Mouse (Mus musculus) limb, embryonic 14.5 days (tissue): ENCODE measurements around the gene Msi2. TPM values are rescaled to one million over a fixed set of nuclear protein-coding genes. Genes with fewer than 3 reads are reported as not detected.

ENCODE experiments used
- ATAC-seq: fragments of 200-750 bp; cut with Nextera tagmentation; 2 replicates; pipeline ENCODE4 v1.8.0; 2017; ENCODE audit warnings: low read depth, moderate number of reproducible peaks, moderate TSS enrichment; ENCODE audit not compliant: low FRiP score
- DNase-seq: peaks from one replicate; pipeline ENCODE4 v3.0.0-alpha.2; 2015; ENCODE audit warnings: low spot score
- H3K27ac ChIP-seq: fragments of 300-500 bp; sonication (generic); replicated peaks from 2 replicates; pipeline ENCODE4 v1.5.1; 2014; ENCODE audit warnings: low read depth, mild to moderate bottlenecking, low read length, moderate library complexity, mixed read lengths
- H3K27me3 ChIP-seq: fragments of 300-500 bp; sonication (generic); 2 replicates; pipeline ENCODE4 v1.6.1; 2014; ENCODE audit warnings: low read length, mixed read lengths; ENCODE audit not compliant: control insufficient read depth, insufficient read depth
- H3K36me3 ChIP-seq: fragments of 300-500 bp; sonication (generic); 2 replicates; pipeline ENCODE4 v1.6.1; 2014; ENCODE audit warnings: mild to moderate bottlenecking, low read length, moderate library complexity, mixed read lengths; ENCODE audit not compliant: control insufficient read depth, insufficient read depth
- H3K4me1 ChIP-seq: fragments of 300-500 bp; sonication (generic); 2 replicates; pipeline ENCODE4 v1.6.1; 2014; ENCODE audit warnings: antibody characterized with exemption, low read length, mixed read lengths; ENCODE audit not compliant: control insufficient read depth, insufficient read depth
- H3K4me2 ChIP-seq: fragments of 300-500 bp; sonication (generic); replicated peaks from 2 replicates; pipeline ENCODE4 v1.6.1; 2014; ENCODE audit warnings: low read depth, mild to moderate bottlenecking, low read length, moderate library complexity; ENCODE audit not compliant: severe bottlenecking
- H3K4me3 ChIP-seq: fragments of 300-500 bp; sonication (generic); replicated peaks from 2 replicates; pipeline ENCODE4 v1.5.1; 2014; ENCODE audit warnings: low read length
- H3K9ac ChIP-seq: fragments of 300-500 bp; sonication (generic); 2 replicates; pipeline ENCODE4 v1.6.1; 2014; ENCODE audit warnings: mild to moderate bottlenecking, low read depth, low read length, moderate library complexity; ENCODE audit not compliant: severe bottlenecking
- H3K9me3 ChIP-seq: fragments of 300-500 bp; sonication (generic); 2 replicates; pipeline ENCODE4 v1.6.1; 2016; ENCODE audit warnings: low read length; ENCODE audit not compliant: control insufficient read depth
- POLR2A ChIP-seq: fragments of 200-500 bp; IDR thresholded peaks from 2 replicates; pipeline ENCODE4 v1.8.0; 2012; ENCODE audit warnings: inconsistent platforms, mild to moderate bottlenecking, moderate library complexity, borderline replicate concordance; ENCODE audit not compliant: insufficient read depth, insufficient read length; ENCODE audit errors: extremely low read depth
- WGBS: fragments of 180-500 bp; shearing (Covaris S2); extraction: QIAGEN DNeasy Blood & Tissue Kit; methylation state at CpG from one replicate; pipeline ENCODE4 v1.1.7; 2014; 5-methylcytosine and 5-hydroxymethylcytosine counted together
- polyA plus RNA-seq, 2 experiments: library from polyadenylated mRNA; depleted of rRNA in 1 of 2; stranded (reverse) in 1 of 2; unstranded in 1 of 2; fragments of >200 nt; fragmentation: Nextera tagmentation in 1 of 2; extraction: Ambion mirVana in 1 of 2; gene quantifications; 2 replicates each; pipeline versions ENCODE4 v1.2.1 to v1.2.3; 2012 to 2014

Msi2 gene
- polyA plus RNA-seq, 2 experiments = 13.9 to 36.5 TPM

GRCm38 (mm10) chr11:88394341-88395075 lies 323.8 kb downstream of the Msi2 start:
- no peak for TF ChIP-seq POLR2A
- WGBS = 59% methylated on average over 19 of the region's 19 CpGs
- ATAC-seq (no peak), DNase-seq (no peak)
- Histone ChIP-seq H3K36me3 (no peaks in the 10 kb centered on the region; the same call in 1 of the 2 replicates), H3K4me2 (no peak overlapping the region), H3K4me1 (peaks cover 6% of the 10 kb centered on the region), H3K9ac (no peak overlapping the region), H3K27me3 (no peaks in the 10 kb centered on the region), H3K9me3 (no peaks in the 10 kb centered on the region), H3K4me3 (no peak overlapping the region), H3K27ac (no peak overlapping the region)

GRCm38 (mm10) chr11:88392715-88393114 lies 325.6 kb downstream of the Msi2 start:
- Histone ChIP-seq H3K27ac (no peak overlapping the region), H3K4me3 (no peak overlapping the region), H3K9me3 (no peaks in the 10 kb centered on the region), H3K4me1 (peaks cover 6% of the 10 kb centered on the region), H3K27me3 (no peaks in the 10 kb centered on the region), H3K9ac (no peak overlapping the region), H3K4me2 (no peak overlapping the region), H3K36me3 (no peaks in the 10 kb centered on the region; the same call in 1 of the 2 replicates)
- DNase-seq = no peak
- WGBS = 92% methylated on average over 10 of the region's 10 CpGs
- ATAC-seq = no peak
- no peak for TF ChIP-seq POLR2A

GRCm38 (mm10) chr11:88391181-88391814 lies 327.0 kb downstream of the Msi2 start:
- ATAC-seq (no peak), DNase-seq (no peak)
- Histone ChIP-seq H3K9me3 (no peaks in the 10 kb centered on the region), H3K4me2 (no peak overlapping the region), H3K4me3 (no peak overlapping the region), H3K9ac (no peak overlapping the region), H3K27ac (no peak overlapping the region), H3K36me3 (no peaks in the 10 kb centered on the region; the same call in 1 of the 2 replicates), H3K4me1 (peaks cover 6% of the 10 kb centered on the region), H3K27me3 (no peaks in the 10 kb centered on the region)
- 92% methylated on average over 8 of the region's 8 CpGs for WGBS
- TF ChIP-seq POLR2A = no peak

- H3K4me2 ChIP-seq = no peak overlapping the region
- H3K9ac ChIP-seq = no peak overlapping the region
- H3K27me3 ChIP-seq = no peaks in the 10 kb centered on the region
- no peak overlapping the region for H3K27ac ChIP-seq
- no peak for ATAC-seq
- H3K4me1 ChIP-seq = no peaks in the 10 kb centered on the region
- DNase-seq = no peak
- no peak overlapping the region for H3K4me3 ChIP-seq
- H3K36me3 ChIP-seq = peaks cover 7% of the 10 kb centered on the region; the same call in 1 of the 2 replicates
- H3K9me3 ChIP-seq = no peaks in the 10 kb centered on the region
- no peak for TF ChIP-seq POLR2A
- WGBS = 94% methylated on average over 6 of the region's 6 CpGs
Observed at GRCm38 (mm10) chr11:88389530-88389929, 328.8 kb downstream of the Msi2 start.

- ATAC-seq = no peak
- Histone ChIP-seq H3K4me1 (no peaks in the 10 kb centered on the region), H3K9ac (no peak overlapping the region), H3K27ac (no peak overlapping the region), H3K4me2 (no peak overlapping the region), H3K36me3 (peaks cover 12% of the 10 kb centered on the region; the same call in 1 of the 2 replicates), H3K9me3 (no peaks in the 10 kb centered on the region), H3K27me3 (no peaks in the 10 kb centered on the region), H3K4me3 (no peak overlapping the region)
- TF ChIP-seq POLR2A = no peak
- no peak for DNase-seq
- 76% methylated on average over 4 of the region's 4 CpGs for WGBS
Observed at GRCm38 (mm10) chr11:88386916-88387315, 331.4 kb downstream of the Msi2 start.
